Mouse (Mus musculus): ENCODE results near the gene Mospd3. TPM values are rescaled to one million over a fixed set of nuclear protein-coding genes. Genes with fewer than 3 reads are reported as not detected.
"Not testable (repeated sequence)": the region's sequence is repeated elsewhere in the genome, so short reads cannot be mapped to it uniquely, and the experiment has no call there.

Gene Mospd3
- total RNA-seq, 2 experiments from 2014 or later = 15.8 to 312 TPM

GRCm38 (mm10) chr5:137627991-137628390 lies 27.1 kb upstream of the Mospd3 start:
- ATAC-seq (replicated peaks; ENCODE audit: low FRiP score, low TSS enrichment, poor library complexity, severe bottlenecking) = no peak

DNA sequence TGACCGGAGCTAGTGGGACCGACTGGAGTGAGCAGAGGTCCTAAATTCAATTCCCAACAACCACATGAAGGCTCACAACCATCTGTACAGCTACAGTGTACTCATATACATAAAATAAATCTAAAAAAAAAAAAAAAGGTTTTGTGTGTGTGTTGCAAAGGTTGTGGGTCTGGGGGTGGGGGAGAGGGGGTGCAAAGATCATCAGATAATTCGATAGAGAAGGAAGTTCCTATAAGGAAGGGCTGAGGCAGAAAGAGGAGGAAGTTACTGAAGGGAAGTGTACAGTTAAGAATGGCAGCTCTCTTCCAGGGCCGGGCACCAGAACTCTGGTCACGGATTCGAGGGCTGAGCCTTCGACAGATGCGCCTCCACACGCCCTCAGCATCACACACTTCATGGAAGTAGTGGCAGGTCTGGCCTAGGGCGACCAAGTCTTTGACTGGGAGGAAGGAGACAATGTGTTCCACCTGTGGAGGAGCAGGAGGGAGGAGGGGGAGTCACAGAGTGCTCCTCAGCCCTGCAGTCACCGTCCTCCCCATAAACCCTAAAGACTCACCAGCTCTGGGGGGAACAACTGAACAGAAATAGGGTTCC lies 23.2 kb upstream of the Mospd3 start:
- no peak for ATAC-seq (replicated peaks; ENCODE audit: low FRiP score, low TSS enrichment, poor library complexity, severe bottlenecking)

- ATAC-seq (replicated peaks; ENCODE audit: low FRiP score, low TSS enrichment, poor library complexity, severe bottlenecking) = no peak
Measured at GRCm38 (mm10) chr5:137615347-137615746, 14.5 kb upstream of the Mospd3 start.

DNA sequence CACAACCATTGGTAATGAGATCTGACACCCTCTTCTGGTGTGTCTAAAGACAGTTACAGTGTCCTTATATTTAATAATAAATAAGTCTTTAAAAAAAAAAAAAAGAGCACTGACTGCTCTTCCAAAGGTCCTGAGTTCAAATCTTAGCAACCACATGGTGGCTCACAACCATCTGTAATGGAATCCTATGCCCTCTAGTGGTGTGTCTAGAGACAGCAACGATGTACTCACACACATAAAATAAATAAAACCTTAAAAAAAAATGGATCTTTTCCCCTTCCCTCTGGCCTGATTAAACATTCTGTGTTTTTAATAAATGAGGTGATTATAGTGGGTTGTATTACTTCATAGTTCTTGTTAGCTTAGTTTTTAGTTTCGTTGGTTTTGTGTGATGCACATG lies 14.1 kb upstream of the Mospd3 start:
- ATAC-seq (replicated peaks; ENCODE audit: low FRiP score, low TSS enrichment, poor library complexity, severe bottlenecking) = not testable (repeated sequence)

DNA sequence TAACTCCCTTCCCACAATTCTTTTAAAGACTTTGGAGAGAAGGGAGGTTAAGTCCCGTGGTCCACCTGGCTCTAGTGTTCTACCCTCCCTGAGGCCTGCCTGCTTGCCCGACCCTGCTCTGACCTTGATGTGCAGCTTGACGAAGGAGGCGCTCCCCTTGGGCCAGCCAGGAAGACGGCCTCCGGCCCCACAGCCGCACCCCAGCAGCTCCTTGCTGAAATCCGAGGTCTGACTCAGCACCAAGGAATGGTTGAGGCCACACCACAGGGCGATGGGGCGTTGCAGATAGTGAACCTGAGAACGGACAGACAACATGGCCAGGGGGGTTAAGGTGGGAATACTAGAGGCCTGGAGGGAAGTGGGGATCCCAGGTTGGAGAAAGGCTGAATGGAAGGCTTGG lies 12.7 kb upstream of the Mospd3 start, which contains the start of gene Pcolce:
Gene Pcolce (minus strand): TSS at position 235 of the 400 bp plus-strand sequence.
- no peak for ATAC-seq (replicated peaks; ENCODE audit: low FRiP score, low TSS enrichment, poor library complexity, severe bottlenecking)

GRCm38 (mm10) chr5:137613076-137613475 lies 12.2 kb upstream of the Mospd3 start:
- no peak for ATAC-seq (replicated peaks; ENCODE audit: low FRiP score, low TSS enrichment, poor library complexity, severe bottlenecking)

- no peak for ATAC-seq (replicated peaks; ENCODE audit: low FRiP score, low TSS enrichment, poor library complexity, severe bottlenecking)
Measured at GRCm38 (mm10) chr5:137611245-137611602, 10.4 kb upstream of the Mospd3 start.

DNA sequence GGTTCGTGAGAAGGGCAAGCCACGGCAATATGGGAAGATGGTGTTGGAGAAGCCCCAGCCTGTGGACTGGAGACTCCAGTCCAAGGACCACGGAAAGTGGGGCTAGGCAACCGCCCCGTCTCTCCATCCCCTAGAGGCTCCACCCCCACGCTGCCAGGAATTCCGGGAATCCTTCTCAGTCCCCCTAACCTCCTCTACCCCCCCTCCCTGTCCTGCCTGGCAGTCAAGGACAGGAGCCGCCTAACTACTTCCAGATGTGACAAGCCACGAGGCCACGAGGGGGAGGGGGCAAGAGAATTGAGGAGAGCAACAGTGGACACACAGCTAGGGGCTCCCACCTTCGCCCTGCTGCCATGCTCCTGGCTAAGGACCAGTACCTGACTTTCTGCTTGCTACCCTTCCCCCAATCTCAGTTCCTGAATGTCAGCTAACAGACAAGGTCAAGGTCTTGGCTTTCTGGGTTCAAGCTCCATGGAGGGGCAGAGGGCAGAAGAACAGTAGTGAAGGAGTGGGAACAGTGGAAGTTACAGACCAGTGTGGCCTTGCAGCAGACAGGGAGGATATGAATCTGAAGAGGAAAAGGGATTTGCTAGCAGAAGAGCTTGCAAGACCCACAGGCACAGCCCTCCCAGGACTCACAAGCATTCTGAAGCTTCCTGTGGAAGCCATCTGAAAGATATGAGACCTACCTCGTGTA lies 9.8 kb upstream of the Mospd3 start:
- no peak for ATAC-seq (replicated peaks; ENCODE audit: low FRiP score, low TSS enrichment, poor library complexity, severe bottlenecking)

DNA sequence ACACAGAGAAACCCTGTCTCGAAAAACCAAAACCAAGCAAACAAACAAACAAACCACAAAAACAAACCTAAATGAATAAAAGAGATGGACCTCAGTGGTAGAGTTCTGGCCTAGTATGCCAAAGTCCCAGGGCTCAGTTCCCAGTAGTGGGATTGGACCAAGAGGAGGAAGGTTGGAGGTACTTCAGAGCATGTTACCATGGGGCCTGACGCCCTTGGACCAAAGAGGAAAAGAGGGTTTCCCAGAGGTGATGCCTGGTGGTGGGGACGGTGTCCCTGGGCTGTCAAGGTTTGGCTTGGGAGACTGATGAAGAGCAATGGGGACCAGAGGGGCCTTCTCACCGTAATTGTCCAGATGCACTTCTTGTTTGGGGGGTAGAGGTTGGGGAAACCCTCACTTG lies 9.2 kb upstream of the Mospd3 start:
- no peak for ATAC-seq (replicated peaks; ENCODE audit: low FRiP score, low TSS enrichment, poor library complexity, severe bottlenecking)

DNA sequence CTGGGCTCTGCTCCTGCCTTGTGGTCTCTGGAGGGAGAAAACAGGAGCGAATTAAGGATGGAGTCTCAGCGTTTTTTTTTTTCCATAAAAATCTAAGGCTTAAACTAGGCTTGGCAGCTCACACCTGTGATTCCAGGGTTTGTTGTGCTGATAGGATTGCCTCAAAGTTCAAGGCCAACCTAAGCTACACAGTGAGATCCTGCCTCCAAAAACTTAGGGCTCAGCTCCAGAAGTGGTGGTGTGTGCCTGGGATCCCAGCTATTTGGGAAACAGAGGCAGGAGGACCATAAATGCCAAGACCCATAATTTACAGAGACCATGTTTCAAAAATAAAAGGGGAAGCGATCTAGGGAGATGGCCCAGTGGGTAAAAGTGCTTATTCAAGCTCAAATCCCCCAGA lies 8.4 kb upstream of the Mospd3 start:
- no peak for ATAC-seq (replicated peaks; ENCODE audit: low FRiP score, low TSS enrichment, poor library complexity, severe bottlenecking)

DNA sequence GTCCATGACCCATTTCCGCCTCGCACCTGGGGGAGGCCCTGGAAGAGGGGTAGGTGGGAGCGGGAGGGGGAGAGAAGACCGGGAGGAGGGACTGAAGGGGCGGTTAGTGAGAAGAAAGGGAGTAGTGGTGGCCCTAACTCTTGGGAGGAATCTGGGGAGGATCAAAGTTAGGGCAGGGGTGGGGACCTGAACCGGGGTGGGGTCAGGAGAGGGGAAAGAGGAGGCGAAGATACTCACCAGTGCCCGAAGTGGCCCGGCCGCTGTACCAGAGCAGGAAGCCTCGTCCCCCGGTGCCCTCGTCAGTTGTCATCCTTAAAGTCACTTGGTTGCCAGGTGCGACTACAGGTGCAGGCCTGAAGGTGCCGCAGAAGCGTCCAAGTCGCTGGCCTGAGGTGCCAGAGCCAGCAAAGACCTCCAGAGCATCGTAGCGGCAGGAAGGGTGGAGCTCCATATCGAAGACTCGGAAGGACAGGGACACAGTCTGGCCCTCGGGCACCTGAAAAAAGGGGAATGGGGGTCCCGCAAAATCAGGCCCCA lies 7.9 kb upstream of the Mospd3 start:
- ATAC-seq (replicated peaks; ENCODE audit: low FRiP score, low TSS enrichment, poor library complexity, severe bottlenecking) = no peak

DNA sequence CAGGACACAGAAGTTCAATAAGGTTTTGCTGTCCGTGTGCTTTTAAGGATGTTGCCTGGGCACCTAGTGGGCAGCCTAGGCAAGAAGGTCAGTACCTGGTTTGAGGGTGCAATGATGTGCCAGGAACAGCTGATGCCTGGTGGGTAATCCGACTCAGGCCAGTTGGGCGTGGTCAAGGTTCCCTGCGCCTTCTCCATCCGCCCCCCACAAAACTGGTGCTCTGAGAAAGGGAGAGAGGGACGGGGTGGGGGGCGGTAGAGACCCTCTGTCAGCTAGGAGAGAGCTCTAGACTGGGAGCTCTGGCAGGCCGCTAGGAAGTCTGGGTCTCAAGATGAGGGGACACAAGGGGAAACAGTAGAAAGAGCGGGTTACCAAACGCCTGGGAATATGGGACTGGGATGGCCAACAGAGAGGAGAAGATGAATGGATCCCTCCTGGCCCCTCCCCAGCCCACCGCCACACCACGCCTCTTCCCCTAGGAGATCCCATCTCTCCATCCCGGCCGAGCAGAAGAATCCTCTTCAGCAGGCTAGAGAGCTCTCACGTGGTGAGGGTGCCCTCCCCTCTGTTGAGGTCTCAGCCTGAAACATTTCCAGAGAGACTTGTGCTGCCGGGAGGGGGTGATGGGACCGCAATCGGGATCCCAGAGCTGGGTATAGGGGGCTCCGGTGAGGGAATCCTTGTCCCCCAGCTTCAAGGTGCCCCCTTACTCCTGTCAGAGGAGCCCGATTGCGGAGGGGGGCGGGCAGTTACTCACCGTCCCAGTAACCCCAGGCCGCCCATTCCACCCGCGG lies 7.2 kb upstream of the Mospd3 start:
- no peak for ATAC-seq (replicated peaks; ENCODE audit: low FRiP score, low TSS enrichment, poor library complexity, severe bottlenecking)

GRCm38 (mm10) chr5:137601365-137601729 lies 489 bp upstream of the Mospd3 start:
- ATAC-seq (replicated peaks; ENCODE audit: low FRiP score, low TSS enrichment, poor library complexity, severe bottlenecking) = no peak

DNA sequence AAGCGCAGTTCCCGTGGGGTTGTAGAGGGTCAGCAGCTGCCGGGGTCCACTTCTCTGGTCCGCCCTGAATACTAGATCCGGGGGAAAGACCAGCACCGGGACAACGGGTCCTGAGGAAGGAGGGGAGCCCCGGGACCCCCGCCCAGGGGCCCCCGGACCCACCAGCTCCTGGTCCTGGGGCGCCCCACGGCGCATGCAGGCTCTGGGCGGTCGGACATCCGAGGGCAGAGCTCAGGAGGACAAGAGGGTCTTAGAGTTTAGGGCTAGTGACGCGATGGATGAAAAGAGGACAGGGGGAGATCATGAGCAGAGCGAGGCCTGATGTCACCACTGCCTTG lies 608 bp downstream of the Mospd3 start:
- no peak for ATAC-seq (replicated peaks; ENCODE audit: low FRiP score, low TSS enrichment, poor library complexity, severe bottlenecking)

DNA sequence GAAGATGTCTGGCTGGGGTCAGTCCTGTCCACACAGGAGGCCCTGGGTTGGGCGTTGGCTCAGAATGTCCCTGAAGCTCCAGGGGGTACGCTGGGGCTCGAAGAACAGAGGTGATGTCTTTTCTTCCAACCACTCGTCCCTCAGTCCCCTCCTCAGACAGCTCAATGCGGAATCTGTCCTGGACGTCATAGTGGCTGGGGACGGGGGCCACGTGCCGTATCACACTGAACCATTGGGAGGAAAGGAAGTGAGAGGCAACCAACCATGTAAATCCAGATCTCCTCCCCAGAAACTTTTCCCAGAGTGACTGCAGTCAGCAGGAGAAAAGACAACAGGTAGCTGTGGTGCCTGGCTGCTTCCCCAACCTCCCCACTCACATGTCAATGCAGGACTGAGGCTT lies 1.3 kb downstream of the Mospd3 start:
- ATAC-seq (replicated peaks; ENCODE audit: low FRiP score, low TSS enrichment, poor library complexity, severe bottlenecking) = no peak

- no peak for ATAC-seq (replicated peaks; ENCODE audit: low FRiP score, low TSS enrichment, poor library complexity, severe bottlenecking)
Measured at GRCm38 (mm10) chr5:137598100-137598826, 2.6 kb downstream of the Mospd3 start.

- no peak for ATAC-seq (replicated peaks; ENCODE audit: low FRiP score, low TSS enrichment, poor library complexity, severe bottlenecking)
Measured at GRCm38 (mm10) chr5:137597625-137598024, 3.2 kb downstream of the Mospd3 start.

DNA sequence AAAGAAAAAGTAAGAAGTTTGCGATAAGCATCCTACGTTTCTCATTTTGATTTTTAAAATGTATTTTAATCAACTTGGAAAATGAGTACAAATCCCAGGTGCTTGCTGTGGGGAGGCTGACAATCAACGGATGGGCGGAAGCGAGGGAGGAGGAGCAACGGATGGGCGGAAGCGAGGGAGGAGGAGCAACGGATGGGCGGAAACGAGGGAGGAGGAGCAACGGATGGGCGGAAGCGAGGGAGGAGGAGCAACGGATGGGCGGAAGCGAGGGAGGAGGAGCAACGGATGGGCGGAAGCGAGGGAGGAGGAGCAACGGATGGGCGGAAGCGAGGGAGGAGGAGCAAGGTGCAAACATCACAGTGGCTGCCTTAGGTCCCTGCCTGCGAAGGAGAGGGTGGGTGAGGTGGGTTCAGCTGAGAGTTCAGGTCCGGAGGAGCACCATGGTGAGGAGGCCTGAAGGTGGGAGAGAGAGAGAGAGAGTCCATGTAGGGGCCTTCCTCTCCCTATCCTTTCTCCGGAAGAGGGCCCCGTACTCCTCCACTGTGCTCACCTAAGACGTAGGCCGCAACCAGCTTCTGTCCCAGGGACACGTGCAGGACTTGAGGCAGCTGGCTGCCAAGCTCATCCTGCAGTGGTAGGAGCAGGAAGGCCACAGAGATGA lies 4.1 kb downstream of the Mospd3 start:
- ATAC-seq (replicated peaks; ENCODE audit: low FRiP score, low TSS enrichment, poor library complexity, severe bottlenecking) = no peak; the same call in 1 of the 2 replicates

DNA sequence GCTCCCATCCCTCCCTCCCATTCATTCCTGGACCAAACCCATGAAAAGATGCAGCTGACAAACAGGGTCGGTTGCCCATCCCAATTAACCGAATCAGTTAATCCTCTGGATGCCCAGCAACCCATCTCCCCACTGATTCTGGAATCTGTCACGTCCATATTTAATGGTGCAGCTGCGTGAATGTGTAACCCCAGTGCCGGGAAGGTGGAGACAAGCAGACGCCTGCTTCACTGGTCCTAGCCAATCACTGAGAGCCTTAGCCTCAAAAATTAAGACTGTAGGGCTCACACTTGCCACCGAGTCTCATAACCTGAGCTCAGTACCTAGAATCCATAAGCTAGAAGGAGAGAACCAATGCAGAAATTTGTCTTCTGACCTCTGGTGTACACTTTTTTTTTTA lies 4.9 kb downstream of the Mospd3 start:
- no peak for ATAC-seq (replicated peaks; ENCODE audit: low FRiP score, low TSS enrichment, poor library complexity, severe bottlenecking)
